Mouse (Mus musculus): ENCODE measurements around the gene Rhof. TPM values are rescaled to one million over a fixed set of nuclear protein-coding genes. Genes with fewer than 3 reads are reported as not detected.

Gene Rhof
- polyA plus RNA-seq, 1 experiment from 2014 or later: 18.7 TPM

DNA sequence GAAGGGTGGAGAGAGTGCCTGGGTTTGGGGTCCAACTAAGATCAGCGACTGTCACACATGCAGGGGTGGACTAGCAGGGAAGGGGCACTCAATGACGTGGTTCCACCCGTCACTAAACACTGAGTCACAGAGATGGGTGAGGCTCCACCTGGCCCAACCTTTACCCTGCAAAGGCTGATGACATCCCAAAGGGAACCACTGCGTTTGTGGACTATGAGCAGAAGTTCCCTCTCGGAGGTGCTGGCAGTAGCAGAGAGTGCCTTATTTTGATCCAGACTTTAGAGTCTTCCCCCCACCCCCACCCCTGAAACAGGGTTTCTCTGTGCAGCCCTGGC lies 1.7 kb downstream of the Rhof start:
- Histone ChIP-seq H3K4me3 (replicated peaks; ENCODE audit: low read length) (no peak overlapping the region), H3K9me3 (ENCODE audit: control insufficient read depth, low read length) (no peaks in the 10 kb centered on the region), H3K27ac (ENCODE audit: low read length) (no peak overlapping the region), H3K4me2 (ENCODE audit: low read length) (no peak overlapping the region), H3K9ac (replicated peaks; ENCODE audit: low read depth, low read length) (no peak overlapping the region), H3K36me3 (ENCODE audit: control insufficient read depth, insufficient read depth) (peaks cover 2% of the 10 kb centered on the region; the same call in 1 of the 2 replicates), H3K4me1 (replicated peaks; ENCODE audit: control insufficient read depth, insufficient read depth, low read length) (peaks cover 43% of the 10 kb centered on the region), H3K27me3 (replicated peaks; ENCODE audit: control insufficient read depth, insufficient read depth, low read length) (no peaks in the 10 kb centered on the region)
- 92% methylated on average over 5 of the region's 5 CpGs for WGBS
- ATAC-seq: no peak

- H3K27ac ChIP-seq (ENCODE audit: low read length): no peak overlapping the region
- no peak overlapping the region for H3K4me3 ChIP-seq (replicated peaks; ENCODE audit: low read length)
- 95% methylated on average over 9 of the region's 9 CpGs for whole genome bisulfite sequencing
- peaks cover 2% of the 10 kb centered on the region; the same call in 1 of the 2 replicates for H3K36me3 ChIP-seq (ENCODE audit: control insufficient read depth, insufficient read depth)
- no peak overlapping the region for H3K9ac ChIP-seq (replicated peaks; ENCODE audit: low read depth, low read length)
- ATAC-seq: no peak
- H3K4me2 ChIP-seq (ENCODE audit: low read length): no peak overlapping the region
- H3K4me1 ChIP-seq (replicated peaks; ENCODE audit: control insufficient read depth, insufficient read depth, low read length): peaks cover 37% of the 10 kb centered on the region
- H3K9me3 ChIP-seq (ENCODE audit: control insufficient read depth, low read length): no peaks in the 10 kb centered on the region
- H3K27me3 ChIP-seq (replicated peaks; ENCODE audit: control insufficient read depth, insufficient read depth, low read length): no peaks in the 10 kb centered on the region
Measured at GRCm38 (mm10) chr5:123130030-123130813, 2.3 kb downstream of the Rhof start.

DNA sequence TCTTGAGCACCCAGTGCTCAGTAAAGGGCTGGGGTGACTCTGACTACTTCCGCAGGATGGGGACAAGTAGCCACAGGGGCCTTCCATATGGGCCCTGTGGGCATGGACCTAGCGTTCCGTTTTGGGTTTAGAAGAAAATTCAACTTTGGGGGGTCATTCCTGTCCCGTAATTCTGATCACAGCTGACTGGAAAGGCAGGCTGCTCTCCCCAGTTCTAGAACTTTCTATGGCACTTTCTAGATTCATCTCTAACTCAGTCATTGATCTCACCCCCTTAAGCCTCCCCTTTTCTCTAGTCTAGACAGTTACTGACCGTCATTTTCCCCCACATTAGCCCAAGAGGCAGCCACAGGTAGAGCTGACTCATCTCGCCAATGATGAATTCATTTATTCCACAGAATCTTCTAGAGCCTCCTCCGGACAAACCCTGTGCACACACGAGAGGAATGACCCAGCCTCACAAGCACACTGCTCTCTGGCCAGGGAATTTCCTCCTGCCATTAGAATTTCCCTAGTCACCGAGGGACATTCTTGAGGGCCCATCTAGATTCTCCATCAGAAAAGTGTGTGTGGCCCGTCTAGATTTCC lies 3.2 kb downstream of the Rhof start:
- no peak overlapping the region for H3K4me3 ChIP-seq (replicated peaks; ENCODE audit: low read length)
- H3K27me3 ChIP-seq (replicated peaks; ENCODE audit: control insufficient read depth, insufficient read depth, low read length): no peaks in the 10 kb centered on the region
- H3K4me2 ChIP-seq (ENCODE audit: low read length): no peak overlapping the region
- no peak overlapping the region for H3K27ac ChIP-seq (ENCODE audit: low read length)
- peaks cover 2% of the 10 kb centered on the region; the same call in 1 of the 2 replicates for H3K36me3 ChIP-seq (ENCODE audit: control insufficient read depth, insufficient read depth)
- peaks cover 28% of the 10 kb centered on the region for H3K4me1 ChIP-seq (replicated peaks; ENCODE audit: control insufficient read depth, insufficient read depth, low read length)
- 84% methylated on average over 10 of the region's 10 CpGs for WGBS
- no peak overlapping the region for H3K9ac ChIP-seq (replicated peaks; ENCODE audit: low read depth, low read length)
- no peaks in the 10 kb centered on the region for H3K9me3 ChIP-seq (ENCODE audit: control insufficient read depth, low read length)
- no peak for ATAC-seq

- H3K9me3 ChIP-seq (ENCODE audit: control insufficient read depth, low read length): no peaks in the 10 kb centered on the region
- no peak overlapping the region for H3K27ac ChIP-seq (ENCODE audit: low read length)
- H3K9ac ChIP-seq (replicated peaks; ENCODE audit: low read depth, low read length): no peak overlapping the region
- no peaks in the 10 kb centered on the region for H3K27me3 ChIP-seq (replicated peaks; ENCODE audit: control insufficient read depth, insufficient read depth, low read length)
- 65% methylated on average over 9 of the region's 10 CpGs for whole genome bisulfite sequencing
- H3K4me1 ChIP-seq (replicated peaks; ENCODE audit: control insufficient read depth, insufficient read depth, low read length): peaks cover 21% of the 10 kb centered on the region
- no peak overlapping the region for H3K4me2 ChIP-seq (ENCODE audit: low read length)
- ATAC-seq: no peak
- H3K36me3 ChIP-seq (ENCODE audit: control insufficient read depth, insufficient read depth): no peaks in the 10 kb centered on the region
- H3K4me3 ChIP-seq (replicated peaks; ENCODE audit: low read length): no peak overlapping the region
Measured at GRCm38 (mm10) chr5:123128426-123129169, 3.9 kb downstream of the Rhof start.

- H3K4me1 ChIP-seq (replicated peaks; ENCODE audit: control insufficient read depth, insufficient read depth, low read length): peaks cover 6% of the 10 kb centered on the region
- H3K27ac ChIP-seq (ENCODE audit: low read length): no peak overlapping the region
- no peak overlapping the region for H3K4me2 ChIP-seq (ENCODE audit: low read length)
- 76% methylated on average over 6 of the region's 6 CpGs for WGBS
- no peaks in the 10 kb centered on the region for H3K36me3 ChIP-seq (ENCODE audit: control insufficient read depth, insufficient read depth)
- no peak overlapping the region for H3K4me3 ChIP-seq (replicated peaks; ENCODE audit: low read length)
- no peaks in the 10 kb centered on the region for H3K27me3 ChIP-seq (replicated peaks; ENCODE audit: control insufficient read depth, insufficient read depth, low read length)
- no peak for ATAC-seq
- peaks cover 4% of the 10 kb centered on the region for H3K9me3 ChIP-seq (ENCODE audit: control insufficient read depth, low read length)
- H3K9ac ChIP-seq (replicated peaks; ENCODE audit: low read depth, low read length): no peak overlapping the region
Measured at GRCm38 (mm10) chr5:123127031-123127430, 5.5 kb downstream of the Rhof start.

GRCm38 (mm10) chr5:123125638-123126406 lies 6.7 kb downstream of the Rhof start:
- Histone ChIP-seq H3K4me1 (replicated peaks; ENCODE audit: control insufficient read depth, insufficient read depth, low read length) (no peaks in the 10 kb centered on the region), H3K9me3 (ENCODE audit: control insufficient read depth, low read length) (peaks cover 4% of the 10 kb centered on the region), H3K27me3 (replicated peaks; ENCODE audit: control insufficient read depth, insufficient read depth, low read length) (no peaks in the 10 kb centered on the region), H3K4me3 (replicated peaks; ENCODE audit: low read length) (no peak overlapping the region), H3K4me2 (ENCODE audit: low read length) (no peak overlapping the region), H3K36me3 (ENCODE audit: control insufficient read depth, insufficient read depth) (no peaks in the 10 kb centered on the region), H3K27ac (ENCODE audit: low read length) (no peak overlapping the region), H3K9ac (replicated peaks; ENCODE audit: low read depth, low read length) (no peak overlapping the region)
- 85% methylated on average over 18 of the region's 18 CpGs for WGBS
- no peak for ATAC-seq

- H3K4me3 ChIP-seq (replicated peaks; ENCODE audit: low read length): no peak overlapping the region
- no peak for ATAC-seq
- H3K4me1 ChIP-seq (replicated peaks; ENCODE audit: control insufficient read depth, insufficient read depth, low read length): no peaks in the 10 kb centered on the region
- no peak overlapping the region for H3K4me2 ChIP-seq (ENCODE audit: low read length)
- H3K9me3 ChIP-seq (ENCODE audit: control insufficient read depth, low read length): peaks cover 4% of the 10 kb centered on the region
- no peaks in the 10 kb centered on the region for H3K36me3 ChIP-seq (ENCODE audit: control insufficient read depth, insufficient read depth)
- H3K27ac ChIP-seq (ENCODE audit: low read length): no peak overlapping the region
- 89% methylated on average over 6 of the region's 6 CpGs for WGBS
- no peaks in the 10 kb centered on the region for H3K27me3 ChIP-seq (replicated peaks; ENCODE audit: control insufficient read depth, insufficient read depth, low read length)
- H3K9ac ChIP-seq (replicated peaks; ENCODE audit: low read depth, low read length): no peak overlapping the region
Measured at GRCm38 (mm10) chr5:123125105-123125504, 7.4 kb downstream of the Rhof start.

- Histone ChIP-seq H3K4me3 (replicated peaks; ENCODE audit: low read length) (no peak overlapping the region), H3K9me3 (ENCODE audit: control insufficient read depth, low read length) (peaks cover 4% of the 10 kb centered on the region), H3K9ac (replicated peaks; ENCODE audit: low read depth, low read length) (no peak overlapping the region), H3K4me2 (ENCODE audit: low read length) (no peak overlapping the region), H3K27ac (ENCODE audit: low read length) (no peak overlapping the region), H3K4me1 (replicated peaks; ENCODE audit: control insufficient read depth, insufficient read depth, low read length) (no peaks in the 10 kb centered on the region), H3K36me3 (ENCODE audit: control insufficient read depth, insufficient read depth) (no peaks in the 10 kb centered on the region), H3K27me3 (replicated peaks; ENCODE audit: control insufficient read depth, insufficient read depth, low read length) (no peaks in the 10 kb centered on the region)
- 85% methylated on average over 4 of the region's 4 CpGs for WGBS
- no peak for ATAC-seq
Measured at GRCm38 (mm10) chr5:123122181-123122580, 10.3 kb downstream of the Rhof start.
